Mouse (Mus musculus) neural tube, embryonic 10.5 days (tissue): ENCODE measurements around the gene Sult2a1.
"Not testable (repeated sequence)": the region's sequence is repeated elsewhere in the genome, so short reads cannot be mapped to it uniquely, and the experiment has no call there.

Experiments used
- DNase-seq: peaks from one replicate; pipeline ENCODE4 v3.0.0-alpha.2; 2017; ENCODE audit warnings: low spot score; ENCODE audit errors: extremely low spot score

Sult2a1 gene

DNA sequence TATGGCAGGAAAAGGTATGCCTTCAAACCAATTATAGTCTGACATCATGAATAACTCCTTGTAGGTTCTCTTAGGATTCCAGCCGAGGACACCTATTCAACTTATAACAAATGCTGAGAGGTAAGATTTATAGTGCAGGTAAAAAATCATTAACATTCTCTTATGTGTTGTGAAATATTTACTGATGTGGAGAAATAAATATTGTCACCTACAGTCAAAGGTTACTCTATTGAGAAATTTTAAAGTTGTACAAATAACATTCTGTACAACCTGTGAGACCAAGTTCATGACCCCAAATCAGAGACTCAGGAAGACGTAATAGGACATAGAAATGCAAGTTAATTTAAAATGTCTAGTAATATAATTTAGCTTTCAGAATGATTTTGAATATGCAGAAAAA lies at the start of gene Sult2a1:
Gene Sult2a1, minus strand, starts transcription at position 101 of the 400 bp plus-strand sequence.
- not testable (repeated sequence) for DNase-seq

GRCm38 (mm10) chr7:13813913-13814312 lies 23.3 kb downstream of the Sult2a1 start:
- DNase-seq = no peak
